Mouse (Mus musculus) thymus, adult 2 months (tissue): ENCODE measurements around the gene Dnal1. TPM values are rescaled to one million over a fixed set of nuclear protein-coding genes. Genes with fewer than 3 reads are reported as not detected.

Source experiments
- DNase-seq: peaks from one replicate; pipeline ENCODE4 v3.0.0; 2021
- H3K27ac ChIP-seq: fragments of 200-500 bp; 2 replicates; pipeline ENCODE4 v1.5.1; 2012; ENCODE audit warnings: low read length, control low read depth; ENCODE audit not compliant: control insufficient read depth, insufficient read depth
- H3K27me3 ChIP-seq: fragments of 200-500 bp; 2 replicates; pipeline ENCODE4 v1.6.1; 2012; ENCODE audit warnings: mild to moderate bottlenecking, low read length, moderate library complexity, mixed read lengths; ENCODE audit not compliant: control insufficient read depth, insufficient read depth
- H3K36me3 ChIP-seq: fragments of 200-500 bp; 2 replicates; pipeline ENCODE4 v1.6.1; 2012; ENCODE audit warnings: mild to moderate bottlenecking, low read length, moderate library complexity; ENCODE audit not compliant: control insufficient read depth, insufficient read depth
- H3K4me1 ChIP-seq: fragments of 200-500 bp; replicated peaks from 2 replicates; pipeline ENCODE4 v1.6.1; 2012; ENCODE audit warnings: low read length; ENCODE audit not compliant: control insufficient read depth, insufficient read depth
- H3K4me3 ChIP-seq: fragments of 200-500 bp; 2 replicates; pipeline ENCODE4 v1.5.1; 2012; ENCODE audit warnings: mild to moderate bottlenecking, low read length, control low read depth, moderate library complexity; ENCODE audit not compliant: control insufficient read depth, insufficient read depth
- CTCF ChIP-seq: fragments of 200-500 bp; IDR thresholded peaks from 2 replicates; pipeline ENCODE4 v1.5.1; 2012; ENCODE audit warnings: mild to moderate bottlenecking, control low read depth, low read length, moderate library complexity, borderline replicate concordance; ENCODE audit not compliant: control insufficient read depth, poor library complexity, insufficient read depth; ENCODE audit errors: extremely low read depth
- POLR2A ChIP-seq: fragments of 200-500 bp; IDR thresholded peaks from 2 replicates; pipeline ENCODE4 v1.6.1; 2012; ENCODE audit warnings: mild to moderate bottlenecking, low read length, control low read depth, moderate library complexity; ENCODE audit not compliant: control insufficient read depth, poor library complexity, insufficient read depth; ENCODE audit errors: extremely low read depth
- WGBS: fragments of 180-500 bp; shearing (Covaris S2); methylation state at CpG from one replicate; pipeline ENCODE4 v1.1.7; 2018; 5-methylcytosine and 5-hydroxymethylcytosine counted together
- polyA plus RNA-seq: library from polyadenylated mRNA; depleted of rRNA; stranded (reverse); fragments of >200 nt; gene quantifications from 2 replicates; pipeline ENCODE4 v1.2.3, GENCODE M21; 2012

Dnal1 gene
- polyA plus RNA-seq, 1 experiment: 3.0 TPM

GRCm38 (mm10) chr12:84187752-84188601, 73.8 kb downstream of the Dnal1 start:
- DNase-seq: no peak
- Histone ChIP-seq H3K4me3 (no peak overlapping the region), H3K27me3 (no peaks in the 10 kb centered on the region), H3K27ac (no peak overlapping the region), H3K36me3 (no peaks in the 10 kb centered on the region), H3K4me1 (peaks cover 34% of the 10 kb centered on the region)
- 65% methylated on average over 15 of the region's 15 CpGs for WGBS
- TF ChIP-seq POLR2A: no peak
- TF ChIP-seq CTCF: no peak

DNA sequence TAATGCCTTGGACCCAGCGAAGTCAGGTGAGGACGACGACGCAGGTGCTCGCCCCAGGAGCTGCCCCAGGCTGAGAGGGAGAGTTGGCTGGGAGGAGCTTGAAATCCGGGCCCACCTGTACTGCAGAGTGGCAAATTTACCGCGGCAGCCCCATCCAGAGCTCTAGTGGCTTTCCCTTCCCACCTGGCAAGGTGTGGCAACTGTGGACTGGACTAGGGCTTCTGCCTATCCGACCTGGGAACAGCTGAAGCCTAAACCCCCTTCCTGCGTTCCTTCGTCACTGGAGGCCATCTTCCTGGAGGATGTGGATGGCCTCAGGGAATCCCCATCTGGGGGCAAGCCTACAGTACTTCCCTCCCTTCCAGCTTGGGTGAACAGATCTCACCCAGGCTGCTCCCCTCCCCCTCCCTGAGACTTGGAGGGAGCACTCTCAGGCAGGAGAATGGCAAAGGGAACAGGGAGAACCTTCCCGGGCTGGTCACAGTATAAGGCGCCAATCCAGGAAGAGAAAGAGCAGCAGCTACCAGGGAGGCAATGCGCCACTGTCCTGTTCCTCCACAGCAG, 74.8 kb downstream of the Dnal1 start:
- TF ChIP-seq CTCF (no peak), POLR2A (no peak)
- H3K27ac ChIP-seq: no peak overlapping the region
- peaks cover 35% of the 10 kb centered on the region for H3K4me1 ChIP-seq
- H3K36me3 ChIP-seq: no peaks in the 10 kb centered on the region
- H3K27me3 ChIP-seq: no peaks in the 10 kb centered on the region
- no peak for DNase-seq
- no peak overlapping the region for H3K4me3 ChIP-seq
- WGBS: 69% methylated on average over 14 of the region's 14 CpGs

- H3K36me3 ChIP-seq: no peaks in the 10 kb centered on the region
Measured at GRCm38 (mm10) chr12:84190151-84190820, 76.1 kb downstream of the Dnal1 start.

GRCm38 (mm10) chr12:84191190-84191589, 77.0 kb downstream of the Dnal1 start:
- no peaks in the 10 kb centered on the region for H3K27me3 ChIP-seq
- H3K36me3 ChIP-seq: no peaks in the 10 kb centered on the region
- H3K27ac ChIP-seq: no peak overlapping the region
- WGBS: 94% methylated on average over 7 of the region's 7 CpGs
- no peak for DNase-seq
- TF ChIP-seq POLR2A: no peak
- TF ChIP-seq CTCF: no peak
- no peak overlapping the region for H3K4me3 ChIP-seq
- peaks cover 40% of the 10 kb centered on the region for H3K4me1 ChIP-seq

More at GRCm38 (mm10) chr12:84190151-84190820, 76.1 kb downstream of the Dnal1 start:
- WGBS: 84% methylated on average over 15 of the region's 15 CpGs
- Histone ChIP-seq H3K4me3 (no peak overlapping the region), H3K27me3 (no peaks in the 10 kb centered on the region), H3K4me1 (peaks cover 39% of the 10 kb centered on the region), H3K27ac (no peak overlapping the region)
- no peak for TF ChIP-seq POLR2A
- DNase-seq: no peak

GRCm38 (mm10) chr12:84191770-84192169, 77.6 kb downstream of the Dnal1 start:
- no peak overlapping the region for H3K4me3 ChIP-seq
- no peak for TF ChIP-seq POLR2A
- H3K36me3 ChIP-seq: no peaks in the 10 kb centered on the region
- no peak for DNase-seq
- H3K27ac ChIP-seq: no peak overlapping the region
- H3K27me3 ChIP-seq: no peaks in the 10 kb centered on the region
- whole genome bisulfite sequencing: 68% methylated on average over 5 of the region's 5 CpGs
- H3K4me1 ChIP-seq: peaks cover 40% of the 10 kb centered on the region

DNA sequence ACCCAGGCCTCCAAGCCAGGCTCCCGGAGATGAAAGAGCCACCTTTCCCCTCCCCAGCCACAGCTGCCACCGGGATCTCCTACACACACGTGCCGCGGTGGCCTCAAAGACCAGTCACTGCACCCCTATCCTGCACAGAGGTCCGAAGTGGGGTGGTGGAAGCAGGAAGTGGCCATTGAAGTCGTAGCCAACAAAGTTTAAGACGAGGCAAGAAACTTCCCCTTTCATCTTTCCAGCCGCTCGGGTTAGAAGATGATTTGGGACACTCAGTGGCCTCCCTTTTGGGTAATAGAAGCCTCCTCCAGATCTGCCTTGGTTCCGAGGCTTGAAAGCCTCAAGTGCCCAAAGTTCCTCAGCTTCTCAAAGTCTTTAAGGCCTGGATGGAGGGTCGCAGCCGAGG, 78.1 kb downstream of the Dnal1 start:
- no peak for DNase-seq
- 13% methylated on average over 13 of the region's 13 CpGs for WGBS
- no peak for TF ChIP-seq CTCF
- Histone ChIP-seq H3K36me3 (no peaks in the 10 kb centered on the region), H3K4me3 (peak overlapping the region; percentile 60), H3K27ac (no peak overlapping the region), H3K4me1 (peaks cover 40% of the 10 kb centered on the region), H3K27me3 (no peaks in the 10 kb centered on the region)
